Mouse (Mus musculus): Measurements from ENCODE around the gene 9130230L23Rik. TPM values are rescaled to one million over a fixed set of nuclear protein-coding genes. Genes with fewer than 3 reads are reported as not detected.

9130230L23Rik gene
- 0.13 TPM in 1 of 2 replicates, not detected in the other for polyA plus RNA-seq (2016; fragmentation: Nextera tagmentation; extraction: Ambion mirVana)

DNA sequence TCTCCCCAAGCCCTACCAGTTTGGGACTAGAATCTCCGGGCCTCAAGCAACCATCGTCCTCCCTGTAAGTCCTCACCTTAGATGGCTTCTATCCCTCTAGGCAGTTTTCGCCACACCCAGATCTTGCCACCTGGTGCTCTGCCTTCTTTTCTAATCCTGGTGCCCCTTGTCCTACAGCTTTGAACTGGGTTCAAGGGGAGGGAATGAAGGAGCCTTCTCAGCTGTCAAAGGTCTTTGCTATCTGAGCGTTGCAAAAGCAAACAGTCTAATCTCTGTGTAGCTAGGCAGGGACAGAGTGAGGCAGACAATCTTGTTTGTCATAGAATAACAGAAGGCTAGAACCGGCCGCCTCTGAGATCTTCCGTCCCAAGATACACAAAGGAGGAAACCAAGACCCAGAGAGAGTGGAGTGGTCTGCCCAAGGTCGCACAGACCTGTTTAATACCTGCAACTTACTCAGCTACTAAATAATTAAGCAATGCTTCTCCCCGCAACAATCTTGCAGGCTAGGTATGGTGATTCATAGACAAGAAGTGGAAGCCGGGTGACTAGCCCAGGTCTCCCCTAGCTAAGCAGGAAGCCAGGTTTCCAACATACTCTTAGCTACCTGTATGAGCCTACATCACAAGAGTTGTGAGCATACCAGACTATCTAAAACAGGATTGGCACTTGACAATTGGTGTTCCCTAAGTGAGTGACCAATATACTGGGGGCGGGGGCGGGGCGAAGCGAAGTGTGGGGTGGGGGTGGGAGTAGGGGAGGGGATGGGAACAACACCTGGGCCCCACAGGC lies at the start of gene 9130230L23Rik:
9130230L23Rik (minus strand) TSS at position 152 of the 792 bp plus-strand sequence.
- Histone ChIP-seq H3K9ac (no peak within 1 kb of the TSS), H3K4me1 (no peaks in the 10 kb centered on the region), H3K27ac (no peak within 1 kb of the TSS), H3K4me2 (no peak within 1 kb of the TSS), H3K36me3 (replicated peaks) (no peaks in the 10 kb centered on the region), H3K27me3 (no peaks in the 10 kb centered on the region), H3K4me3 (replicated peaks) (no peak within 1 kb of the TSS), H3K9me3 (no peaks in the 10 kb centered on the region)
- WGBS = 78% methylated on average over 14 of the region's 14 CpGs
- ATAC-seq (ENCODE audit: low FRiP score) = no peak

DNA sequence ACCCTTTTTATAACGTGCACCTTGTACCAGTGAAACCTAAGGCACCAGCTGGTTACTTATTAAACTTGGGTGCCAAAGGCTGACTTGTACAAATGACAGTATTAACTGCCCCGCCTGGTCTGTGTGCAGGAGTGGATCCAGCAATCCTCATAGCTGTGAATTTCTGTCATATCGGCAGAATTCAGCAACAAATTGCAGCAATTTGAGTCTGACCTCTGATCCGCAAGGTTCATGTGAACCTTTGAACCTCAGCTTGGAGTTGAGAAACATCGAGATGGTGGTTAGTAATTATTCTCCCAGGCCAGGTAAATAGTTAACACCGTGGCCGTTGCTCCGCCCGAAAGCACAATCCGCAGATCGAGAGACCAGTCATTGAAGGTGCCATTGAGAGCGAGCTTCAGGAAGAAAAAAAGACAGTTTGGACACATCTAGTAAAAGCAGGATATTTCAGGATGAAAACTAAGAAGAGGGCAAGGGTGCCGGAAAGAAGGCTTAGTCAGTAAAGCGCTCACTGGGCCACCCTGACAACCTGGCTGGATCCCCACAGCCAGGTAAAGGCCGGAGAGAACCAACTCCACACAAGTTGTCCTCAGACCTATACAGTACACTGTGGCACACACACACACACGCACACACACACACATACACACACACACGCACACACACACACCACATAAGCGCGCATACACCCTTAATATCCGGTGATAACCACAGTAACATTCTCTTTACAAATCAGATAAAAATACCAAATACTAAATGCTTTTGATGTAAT lies 48.9 kb upstream of the 9130230L23Rik start:
- H3K27ac ChIP-seq = no peak overlapping the region
- no peaks in the 10 kb centered on the region for H3K36me3 ChIP-seq (replicated peaks)
- no peak for ATAC-seq (ENCODE audit: low FRiP score)
- H3K4me3 ChIP-seq (replicated peaks) = no peak overlapping the region
- H3K27me3 ChIP-seq = no peaks in the 10 kb centered on the region
- H3K9me3 ChIP-seq = no peaks in the 10 kb centered on the region
- whole genome bisulfite sequencing = 89% methylated on average over 20 of the region's 20 CpGs
- H3K9ac ChIP-seq = no peak overlapping the region
- H3K4me2 ChIP-seq = no peak overlapping the region
- H3K4me1 ChIP-seq = no peaks in the 10 kb centered on the region; the same call in 1 of the 2 replicates

GRCm38 (mm10) chr5:66050841-66051240 lies 46.8 kb upstream of the 9130230L23Rik start:
- Histone ChIP-seq H3K9ac (no peak overlapping the region), H3K27me3 (no peaks in the 10 kb centered on the region), H3K4me2 (no peak overlapping the region), H3K9me3 (no peaks in the 10 kb centered on the region), H3K27ac (no peak overlapping the region), H3K4me1 (no peaks in the 10 kb centered on the region; the same call in 1 of the 2 replicates), H3K4me3 (replicated peaks) (no peak overlapping the region), H3K36me3 (replicated peaks) (no peaks in the 10 kb centered on the region)
- WGBS = 63% methylated on average over 5 of the region's 5 CpGs
- no peak for ATAC-seq (ENCODE audit: low FRiP score)

DNA sequence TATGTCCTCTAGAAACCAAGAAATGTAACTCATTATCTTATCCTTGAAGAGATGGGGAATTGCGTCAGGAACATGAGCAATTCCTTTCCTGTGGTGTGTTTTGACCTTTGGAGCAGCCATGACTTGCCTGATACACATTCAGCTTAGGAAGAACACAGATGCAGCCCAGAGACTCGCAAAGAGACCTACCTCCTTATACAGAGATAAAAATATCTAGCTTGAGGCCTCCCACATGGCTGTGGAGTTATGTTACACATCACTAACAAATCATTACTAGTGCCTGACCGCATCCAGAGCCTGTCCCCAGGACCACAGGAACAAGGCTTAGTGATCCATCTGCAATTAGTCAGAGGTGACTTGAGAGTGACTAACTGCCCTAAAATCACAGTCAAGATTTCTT lies 42.3 kb upstream of the 9130230L23Rik start:
- no peak for ATAC-seq (ENCODE audit: low FRiP score)
- no peak overlapping the region for H3K4me3 ChIP-seq (replicated peaks)
- H3K9me3 ChIP-seq = no peaks in the 10 kb centered on the region
- 92% methylated on average over 3 of the region's 3 CpGs for WGBS
- H3K36me3 ChIP-seq (replicated peaks) = no peaks in the 10 kb centered on the region
- H3K4me2 ChIP-seq = no peak overlapping the region
- no peak overlapping the region for H3K9ac ChIP-seq
- no peak overlapping the region for H3K27ac ChIP-seq
- no peaks in the 10 kb centered on the region; the same call in 1 of the 2 replicates for H3K4me1 ChIP-seq
- H3K27me3 ChIP-seq = no peaks in the 10 kb centered on the region

DNA sequence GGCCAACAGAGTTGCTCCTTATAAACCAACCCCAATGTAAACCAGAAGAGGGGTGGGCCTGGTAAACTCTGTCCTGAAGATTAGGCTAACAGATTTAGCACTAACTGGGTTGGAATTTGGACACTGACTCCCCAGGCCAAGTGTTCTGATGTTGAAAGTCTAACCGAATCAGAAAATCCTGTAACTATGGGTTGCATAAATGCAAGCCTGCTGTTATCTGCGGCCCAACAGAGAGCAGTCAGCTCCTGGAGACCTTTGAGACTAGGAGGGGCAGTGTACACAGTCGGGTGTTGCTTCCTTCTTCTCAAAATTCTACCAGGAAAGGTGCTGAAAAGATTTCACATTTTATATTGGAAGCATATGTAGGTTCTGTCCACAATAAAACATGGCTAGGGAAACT lies 39.8 kb upstream of the 9130230L23Rik start:
- Histone ChIP-seq H3K4me1 (no peaks in the 10 kb centered on the region), H3K36me3 (replicated peaks) (no peaks in the 10 kb centered on the region), H3K9me3 (no peaks in the 10 kb centered on the region), H3K27me3 (no peaks in the 10 kb centered on the region), H3K9ac (no peak overlapping the region), H3K4me2 (no peak overlapping the region), H3K27ac (no peak overlapping the region), H3K4me3 (replicated peaks) (no peak overlapping the region)
- WGBS = 83% methylated on average over 3 of the region's 3 CpGs
- ATAC-seq (ENCODE audit: low FRiP score) = no peak

DNA sequence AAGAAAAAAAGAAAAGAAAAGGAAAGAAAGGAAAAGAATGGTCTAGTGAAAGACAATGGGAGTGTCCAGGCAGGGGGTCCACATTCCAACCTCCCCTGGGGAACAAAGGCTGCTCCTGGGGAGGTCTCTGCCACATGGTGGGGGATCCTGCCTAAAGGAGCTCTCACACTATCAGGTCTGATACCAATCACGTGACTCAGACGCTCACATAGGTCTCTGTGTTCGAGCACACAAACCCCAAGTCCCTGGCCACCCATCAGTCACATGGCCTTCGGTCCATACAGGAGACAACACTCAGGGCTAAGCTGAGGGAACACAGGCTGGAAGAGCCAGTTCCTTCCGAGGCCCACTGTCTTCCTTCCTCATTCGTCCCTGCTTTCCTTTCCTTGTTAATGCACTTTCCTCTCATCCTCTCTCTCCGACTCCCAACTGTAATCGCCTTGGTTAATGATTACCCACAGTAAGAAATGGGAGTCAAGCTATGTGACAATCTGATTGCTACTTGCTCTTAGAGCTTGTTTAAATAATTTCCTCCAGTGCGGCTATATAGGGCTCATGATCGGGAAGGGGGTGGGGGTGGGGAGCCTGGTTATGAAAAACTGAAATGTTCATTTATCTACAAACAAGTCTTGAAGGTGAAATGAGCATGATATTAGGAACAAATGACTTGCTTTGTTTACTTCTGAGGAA lies 38.7 kb upstream of the 9130230L23Rik start:
- Histone ChIP-seq H3K27me3 (no peaks in the 10 kb centered on the region), H3K36me3 (replicated peaks) (no peaks in the 10 kb centered on the region), H3K27ac (no peak overlapping the region), H3K9me3 (no peaks in the 10 kb centered on the region), H3K9ac (no peak overlapping the region), H3K4me3 (replicated peaks) (no peak overlapping the region), H3K4me2 (no peak overlapping the region), H3K4me1 (no peaks in the 10 kb centered on the region)
- no peak for ATAC-seq (ENCODE audit: low FRiP score)
- WGBS = 51% methylated on average over 10 of the region's 10 CpGs

- H3K9me3 ChIP-seq = no peaks in the 10 kb centered on the region
- no peak overlapping the region for H3K4me2 ChIP-seq
- no peaks in the 10 kb centered on the region for H3K36me3 ChIP-seq (replicated peaks)
- no peak overlapping the region for H3K4me3 ChIP-seq (replicated peaks)
- H3K27ac ChIP-seq = no peak overlapping the region
- no peak overlapping the region for H3K9ac ChIP-seq
- peaks cover 9% of the 10 kb centered on the region for H3K4me1 ChIP-seq
- H3K27me3 ChIP-seq = no peaks in the 10 kb centered on the region
- 89% methylated on average over 7 of the region's 7 CpGs for WGBS
- no peak for ATAC-seq (ENCODE audit: low FRiP score)
Measured at GRCm38 (mm10) chr5:66040744-66041279, 36.7 kb upstream of the 9130230L23Rik start.

DNA sequence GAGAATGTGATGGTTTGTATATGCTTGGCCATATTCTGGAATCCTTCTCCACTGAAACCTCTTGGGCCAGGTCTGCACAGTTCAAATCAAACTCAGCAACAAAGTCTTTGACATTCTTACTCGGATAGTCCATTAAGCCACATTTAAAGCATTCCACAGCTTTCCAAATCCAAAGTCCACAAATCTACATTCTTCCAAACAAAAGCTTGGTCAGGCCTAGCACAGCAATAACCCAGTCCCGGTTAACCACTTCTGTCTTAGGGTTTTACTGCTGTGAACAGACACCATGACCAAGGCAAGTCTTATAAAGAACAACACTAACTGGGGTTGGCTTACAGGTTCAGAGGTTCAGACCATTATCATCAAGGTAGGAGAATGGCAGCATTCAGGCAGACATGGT lies 35.7 kb upstream of the 9130230L23Rik start:
- no peaks in the 10 kb centered on the region for H3K36me3 ChIP-seq (replicated peaks)
- H3K9ac ChIP-seq = no peak overlapping the region
- no peaks in the 10 kb centered on the region for H3K9me3 ChIP-seq
- no peak overlapping the region for H3K4me2 ChIP-seq
- H3K27ac ChIP-seq = no peak overlapping the region
- no peak for ATAC-seq (ENCODE audit: low FRiP score)
- H3K27me3 ChIP-seq = no peaks in the 10 kb centered on the region
- peaks cover 9% of the 10 kb centered on the region for H3K4me1 ChIP-seq
- H3K4me3 ChIP-seq (replicated peaks) = no peak overlapping the region
- 89% methylated on average over 2 of the region's 2 CpGs for WGBS

DNA sequence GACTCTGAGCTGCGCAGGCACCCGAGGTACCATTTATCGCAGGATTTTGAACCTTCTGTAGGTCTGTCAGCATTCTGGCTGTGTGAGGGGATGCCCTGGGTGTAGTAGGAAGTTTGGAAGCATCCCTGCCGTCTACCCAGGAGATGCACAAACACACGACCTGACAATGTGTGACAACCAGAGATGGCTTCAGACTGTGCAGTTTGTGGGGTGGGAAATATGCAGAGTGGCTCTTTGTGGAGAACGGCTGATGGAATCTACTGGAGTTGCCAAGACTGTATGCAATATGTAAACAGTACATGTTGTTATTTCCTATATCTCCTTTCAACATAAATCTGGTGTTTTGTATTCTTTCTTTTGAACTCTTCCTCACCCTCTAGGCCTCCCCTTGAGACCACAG lies 33.0 kb upstream of the 9130230L23Rik start:
- Histone ChIP-seq H3K27me3 (no peaks in the 10 kb centered on the region), H3K36me3 (replicated peaks) (no peaks in the 10 kb centered on the region), H3K27ac (no peak overlapping the region), H3K4me2 (no peak overlapping the region), H3K9me3 (no peaks in the 10 kb centered on the region), H3K4me3 (replicated peaks) (no peak overlapping the region), H3K9ac (no peak overlapping the region), H3K4me1 (peaks cover 9% of the 10 kb centered on the region)
- 82% methylated on average over 6 of the region's 6 CpGs for WGBS
- ATAC-seq (ENCODE audit: low FRiP score) = no peak

DNA sequence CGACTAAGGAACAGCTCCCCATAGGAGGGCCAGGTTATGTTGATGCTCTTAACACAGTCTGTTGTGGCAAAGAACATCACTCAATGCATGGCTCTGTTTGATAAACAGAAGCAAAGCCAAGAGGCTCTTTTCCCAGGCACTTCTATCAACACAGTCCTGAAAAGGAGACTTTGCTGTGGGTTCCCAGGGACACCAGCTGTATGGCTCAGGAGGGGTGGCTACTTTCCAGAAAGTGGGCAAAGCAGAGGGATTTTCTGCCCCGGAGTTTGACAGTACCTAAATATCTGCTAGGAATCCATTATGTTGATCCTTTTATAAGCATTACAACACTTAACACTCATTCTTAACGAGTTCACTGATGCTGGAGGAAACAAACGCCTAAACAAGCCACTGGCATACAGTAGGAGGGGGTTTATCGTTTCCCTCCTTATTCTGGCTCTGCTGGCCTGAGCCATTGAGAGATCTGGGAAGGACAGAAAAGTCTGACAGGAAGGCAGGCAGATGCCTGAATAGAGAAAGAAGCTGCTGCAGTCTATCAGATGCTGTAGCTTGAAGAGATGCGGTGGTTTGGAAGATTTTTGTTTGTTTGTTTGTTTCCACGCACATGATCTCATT lies 32.5 kb upstream of the 9130230L23Rik start:
- Histone ChIP-seq H3K4me2 (no peak overlapping the region), H3K36me3 (replicated peaks) (no peaks in the 10 kb centered on the region), H3K9ac (no peak overlapping the region), H3K4me1 (peaks cover 9% of the 10 kb centered on the region), H3K27me3 (no peaks in the 10 kb centered on the region), H3K9me3 (no peaks in the 10 kb centered on the region), H3K27ac (no peak overlapping the region), H3K4me3 (replicated peaks) (no peak overlapping the region)
- WGBS = 42% methylated on average over 7 of the region's 7 CpGs
- no peak for ATAC-seq (ENCODE audit: low FRiP score)

- Histone ChIP-seq H3K36me3 (replicated peaks) (no peaks in the 10 kb centered on the region), H3K27me3 (no peaks in the 10 kb centered on the region), H3K27ac (no peak overlapping the region), H3K4me1 (peaks cover 9% of the 10 kb centered on the region), H3K9me3 (no peaks in the 10 kb centered on the region), H3K4me2 (no peak overlapping the region), H3K4me3 (replicated peaks) (no peak overlapping the region), H3K9ac (no peak overlapping the region)
- 61% methylated on average over 14 of the region's 14 CpGs for WGBS
- ATAC-seq (ENCODE audit: low FRiP score) = no peak
Measured at GRCm38 (mm10) chr5:66034375-66035195, 30.5 kb upstream of the 9130230L23Rik start.
